Mouse (Mus musculus) cerebellum, adult 2 months (tissue): ENCODE measurements around the gene Wdfy1. TPM values are rescaled to one million over a fixed set of nuclear protein-coding genes. Genes with fewer than 3 reads are reported as not detected.

ENCODE experiments used
- DNase-seq, 2 experiments: peaks; one replicate each; pipeline ENCODE4 v3.0.0; 2021
- H3K27ac ChIP-seq: fragments of 200-500 bp; 2 replicates; pipeline ENCODE4 v1.5.1; 2012; ENCODE audit warnings: low read length, control low read depth, inconsistent platforms; ENCODE audit not compliant: insufficient read depth
- H3K27me3 ChIP-seq: fragments of 200-500 bp; 2 replicates; pipeline ENCODE4 v1.6.1; 2012; ENCODE audit warnings: inconsistent platforms, mild to moderate bottlenecking, low read length, moderate library complexity; ENCODE audit not compliant: control insufficient read depth, insufficient read depth
- H3K4me1 ChIP-seq: fragments of 200-500 bp; 2 replicates; pipeline ENCODE4 v1.6.1; 2011; ENCODE audit warnings: low read length; ENCODE audit not compliant: control insufficient read depth, insufficient read depth
- H3K4me3 ChIP-seq: fragments of 200-500 bp; replicated peaks from 2 replicates; pipeline ENCODE3; 2011; ENCODE audit warnings: mild to moderate bottlenecking, low read depth, low read length, control low read depth; ENCODE audit not compliant: insufficient read depth
- CTCF ChIP-seq: fragments of 200-500 bp; IDR thresholded peaks from 2 replicates; pipeline ENCODE4 v1.5.1; 2011; ENCODE audit warnings: low read depth, mild to moderate bottlenecking, control low read depth, low read length, moderate library complexity, borderline replicate concordance; ENCODE audit not compliant: insufficient read depth
- WGBS: fragments of 180-500 bp; shearing (Covaris S2); methylation state at CpG from one replicate; pipeline ENCODE4 v1.1.7; 2018; 5-methylcytosine and 5-hydroxymethylcytosine counted together
- polyA plus RNA-seq: library from polyadenylated mRNA; depleted of rRNA; stranded (reverse); fragments of >200 nt; gene quantifications from 2 replicates; pipeline ENCODE4 v1.2.3, GENCODE M21; 2012; rRNA removed

Wdfy1 gene
- polyA plus RNA-seq, 1 experiment = 29.9 TPM

GRCm38 (mm10) chr1:79654948-79655347, 121.0 kb downstream of the Wdfy1 start:
- no peaks in the 10 kb centered on the region for H3K27me3 ChIP-seq
- no peak overlapping the region for H3K4me3 ChIP-seq
- 100% methylated on average over 2 of the region's 2 CpGs for WGBS
- no peaks in the 10 kb centered on the region for H3K4me1 ChIP-seq
- no peak for DNase-seq
- TF ChIP-seq CTCF = no peak
- no peak overlapping the region for H3K27ac ChIP-seq

Other genes with a start within 250 kb of the Wdfy1 start
- 1.8 and 3.0 TPM in 2 replicates for gene Ap1s3, start 104.2 kb downstream of the Wdfy1 start, polyA plus RNA-seq
- 28.4 and 29.5 TPM in 2 replicates for gene Mrpl44, start 125 bp downstream of the Wdfy1 start, polyA plus RNA-seq
- 120 and 141 TPM in 2 replicates for gene Serpine2, start 85.0 kb upstream of the Wdfy1 start, polyA plus RNA-seq